Mouse (Mus musculus): Measurements from ENCODE around the gene Ptov1. TPM values are rescaled to one million over a fixed set of nuclear protein-coding genes. Genes with fewer than 3 reads are reported as not detected.
A peak's percentile ranks its signal among the peaks of the same experiment; 100 is the strongest.

The Ptov1 gene
- polyA plus RNA-seq, 1 experiment from 2014 or later = 525 TPM

DNA sequence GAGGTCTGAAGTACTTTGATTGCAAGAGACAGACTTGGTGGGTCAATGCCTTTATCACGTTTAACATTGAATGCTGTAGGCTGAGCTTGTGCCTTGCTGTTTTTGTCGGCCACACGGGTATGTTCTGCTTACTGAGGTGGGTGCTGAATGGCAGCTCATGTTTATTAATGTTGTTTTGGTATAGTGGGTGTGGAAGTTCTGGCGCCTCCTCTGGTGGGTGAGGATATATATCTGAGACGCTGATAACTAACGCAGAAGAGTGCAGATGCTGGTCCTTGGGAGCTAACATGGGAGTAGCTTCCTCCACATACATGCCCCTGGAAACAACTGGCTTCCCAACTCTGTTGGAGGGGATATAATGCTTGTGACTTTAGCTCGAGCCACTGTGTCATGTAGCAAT is 46.2 kb downstream of the Ptov1 start:
- DNase-seq (ENCODE audit: low spot score) = no peak
- Histone ChIP-seq H3K4me1 (peaks cover 46% of the 10 kb centered on the region), H3K36me3 (replicated peaks) (peaks cover 68% of the 10 kb centered on the region), H3K27ac (replicated peaks) (no peak overlapping the region), H3K27me3 (replicated peaks; ENCODE audit: low read depth, poor library complexity, severe bottlenecking) (no peaks in the 10 kb centered on the region), H3K9me3 (no peaks in the 10 kb centered on the region), H3K4me3 (no peak overlapping the region)
- WGBS = 47% methylated on average over 7 of the region's 7 CpGs

DNA sequence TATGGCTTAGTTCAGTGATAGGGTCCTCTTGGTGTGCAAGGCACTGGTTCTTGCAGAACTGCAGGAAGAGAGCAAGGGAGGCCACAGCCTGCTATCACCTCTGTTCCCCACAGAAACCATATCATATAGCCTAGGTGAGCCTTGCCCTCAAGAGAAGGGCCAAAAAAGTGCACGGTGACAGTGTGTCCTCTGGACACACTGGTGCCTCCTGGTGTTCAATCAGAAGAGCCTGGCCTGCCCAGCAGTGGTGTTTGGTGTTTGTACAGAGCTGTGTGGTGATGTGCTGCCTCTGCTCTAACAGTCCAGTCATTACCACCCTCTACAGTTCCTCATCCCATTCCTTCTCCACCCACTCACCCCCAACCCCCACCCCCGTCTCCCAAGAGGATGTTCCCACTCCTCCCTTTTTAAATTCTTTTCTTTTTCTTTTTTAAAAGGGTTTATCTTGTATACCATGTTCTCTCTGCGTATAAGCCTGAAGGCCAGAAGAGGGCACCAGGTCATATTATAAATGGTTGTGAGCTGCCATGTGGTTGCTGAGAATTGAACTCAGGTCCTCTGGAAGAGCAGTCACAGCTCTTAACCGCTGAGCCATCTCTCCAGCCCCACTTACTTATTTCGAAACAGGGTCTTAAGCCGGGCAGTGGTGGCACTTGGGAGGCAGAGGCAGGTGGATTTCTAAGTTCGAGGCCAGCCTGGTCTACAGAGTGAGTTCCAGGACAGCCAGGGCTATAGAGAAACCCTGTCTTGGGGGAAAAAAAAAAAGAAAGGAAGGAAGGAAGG is 47.7 kb downstream of the Ptov1 start:
- 84% methylated on average over 7 of the region's 7 CpGs for WGBS

GRCm38 (mm10) chr7:44820525-44820924 is 49.1 kb downstream of the Ptov1 start:
- 89% methylated on average over 3 of the region's 3 CpGs for WGBS
- no peak overlapping the region for H3K27ac ChIP-seq (replicated peaks)
- peaks cover 60% of the 10 kb centered on the region for H3K4me1 ChIP-seq
- H3K27me3 ChIP-seq (replicated peaks; ENCODE audit: low read depth, poor library complexity, severe bottlenecking) = no peaks in the 10 kb centered on the region
- no peak for DNase-seq (ENCODE audit: low spot score)
- H3K9me3 ChIP-seq = no peaks in the 10 kb centered on the region
- 0 out of 2 replicates have a peak overlapping the region, but pooled peaks have one; percentile 77 for H3K4me3 ChIP-seq
- peaks cover 43% of the 10 kb centered on the region for H3K36me3 ChIP-seq (replicated peaks)

More for the DNA sequence above, 47.7 kb downstream of the Ptov1 start:
- peaks cover 57% of the 10 kb centered on the region for H3K36me3 ChIP-seq (replicated peaks)
- no peaks in the 10 kb centered on the region for H3K9me3 ChIP-seq
- H3K4me1 ChIP-seq = peaks cover 60% of the 10 kb centered on the region
- 0 out of 2 replicates have a peak overlapping the region, but pooled peaks have one; percentile 5 for H3K4me3 ChIP-seq
- no peak for DNase-seq (ENCODE audit: low spot score)
- no peak overlapping the region for H3K27ac ChIP-seq (replicated peaks)
- no peaks in the 10 kb centered on the region for H3K27me3 ChIP-seq (replicated peaks; ENCODE audit: low read depth, poor library complexity, severe bottlenecking)

GRCm38 (mm10) chr7:44819863-44820262 is 49.7 kb downstream of the Ptov1 start:
- Histone ChIP-seq H3K36me3 (replicated peaks) (peaks cover 39% of the 10 kb centered on the region), H3K27ac (replicated peaks) (no peak overlapping the region), H3K4me3 (peak overlapping the region; percentile 77; the same call in 1 of the 2 replicates), H3K9me3 (no peaks in the 10 kb centered on the region), H3K27me3 (replicated peaks; ENCODE audit: low read depth, poor library complexity, severe bottlenecking) (no peaks in the 10 kb centered on the region), H3K4me1 (peaks cover 66% of the 10 kb centered on the region)
- no peak for DNase-seq (ENCODE audit: low spot score)
- 71% methylated on average over 5 of the region's 5 CpGs for WGBS

GRCm38 (mm10) chr7:44819391-44819790 is 50.2 kb downstream of the Ptov1 start:
- H3K9me3 ChIP-seq = no peaks in the 10 kb centered on the region
- DNase-seq (ENCODE audit: low spot score) = no peak
- H3K27me3 ChIP-seq (replicated peaks; ENCODE audit: low read depth, poor library complexity, severe bottlenecking) = no peaks in the 10 kb centered on the region
- WGBS = 94% methylated on average over 2 of the region's 2 CpGs
- peaks cover 66% of the 10 kb centered on the region for H3K4me1 ChIP-seq
- no peak overlapping the region for H3K27ac ChIP-seq (replicated peaks)
- H3K36me3 ChIP-seq (replicated peaks) = peaks cover 43% of the 10 kb centered on the region
- H3K4me3 ChIP-seq = peak overlapping the region; percentile 77

DNA sequence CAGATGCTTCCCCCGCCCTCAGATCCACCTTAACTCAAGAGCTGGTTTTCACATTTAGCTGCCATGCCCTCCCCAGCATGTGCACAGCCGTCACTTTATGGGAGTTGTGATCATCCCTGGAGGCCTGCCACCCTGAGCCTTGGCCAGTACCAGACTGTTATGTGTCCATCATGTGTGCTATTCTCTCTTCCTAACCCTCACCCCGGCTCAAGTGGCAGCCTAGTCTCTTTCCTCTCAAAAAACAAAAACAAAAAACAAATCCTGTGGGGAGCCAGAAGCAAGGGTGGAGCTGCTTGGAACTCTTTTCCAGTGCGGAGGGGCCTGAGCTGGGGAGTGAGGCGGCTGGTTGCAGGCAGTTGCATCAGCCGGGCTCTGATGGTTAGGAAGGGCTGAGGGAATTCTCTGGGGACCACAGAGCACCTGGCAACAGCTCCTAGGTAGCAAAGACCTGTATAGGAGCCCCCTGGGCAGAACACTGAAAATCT is 50.8 kb downstream of the Ptov1 start:
- Histone ChIP-seq H3K36me3 (replicated peaks) (peaks cover 49% of the 10 kb centered on the region), H3K4me3 (peak overlapping the region; percentile 77), H3K9me3 (no peaks in the 10 kb centered on the region), H3K27me3 (replicated peaks; ENCODE audit: low read depth, poor library complexity, severe bottlenecking) (no peaks in the 10 kb centered on the region), H3K4me1 (peaks cover 64% of the 10 kb centered on the region), H3K27ac (replicated peaks) (peak overlapping the region; percentile 27; the same call in 1 of the 2 replicates)
- DNase-seq (ENCODE audit: low spot score) = no peak
- 51% methylated on average over 6 of the region's 6 CpGs for WGBS

- Histone ChIP-seq H3K4me1 (peaks cover 57% of the 10 kb centered on the region), H3K9me3 (no peaks in the 10 kb centered on the region), H3K4me3 (peak overlapping the region; percentile 77), H3K36me3 (replicated peaks) (peaks cover 55% of the 10 kb centered on the region), H3K27ac (replicated peaks) (peak overlapping the region; percentile 10; the same call in 1 of the 2 replicates), H3K27me3 (replicated peaks; ENCODE audit: low read depth, poor library complexity, severe bottlenecking) (no peaks in the 10 kb centered on the region)
- no peak for DNase-seq (ENCODE audit: low spot score)
- 53% methylated on average over 2 of the region's 2 CpGs for WGBS
These were observed 51.4 kb downstream of the Ptov1 start for GRCm38 (mm10) chr7:44818164-44818563.

- no peaks in the 10 kb centered on the region for H3K9me3 ChIP-seq
- no peak for DNase-seq (ENCODE audit: low spot score)
- peaks cover 53% of the 10 kb centered on the region for H3K4me1 ChIP-seq
- H3K27me3 ChIP-seq (replicated peaks; ENCODE audit: low read depth, poor library complexity, severe bottlenecking) = no peaks in the 10 kb centered on the region
- 37% methylated on average over 3 of the region's 3 CpGs for WGBS
- peaks cover 60% of the 10 kb centered on the region for H3K36me3 ChIP-seq (replicated peaks)
- H3K27ac ChIP-seq (replicated peaks) = peak overlapping the region; percentile 99
- H3K4me3 ChIP-seq = peak overlapping the region; percentile 77
These were observed 52.1 kb downstream of the Ptov1 start for GRCm38 (mm10) chr7:44817441-44817840.

DNA sequence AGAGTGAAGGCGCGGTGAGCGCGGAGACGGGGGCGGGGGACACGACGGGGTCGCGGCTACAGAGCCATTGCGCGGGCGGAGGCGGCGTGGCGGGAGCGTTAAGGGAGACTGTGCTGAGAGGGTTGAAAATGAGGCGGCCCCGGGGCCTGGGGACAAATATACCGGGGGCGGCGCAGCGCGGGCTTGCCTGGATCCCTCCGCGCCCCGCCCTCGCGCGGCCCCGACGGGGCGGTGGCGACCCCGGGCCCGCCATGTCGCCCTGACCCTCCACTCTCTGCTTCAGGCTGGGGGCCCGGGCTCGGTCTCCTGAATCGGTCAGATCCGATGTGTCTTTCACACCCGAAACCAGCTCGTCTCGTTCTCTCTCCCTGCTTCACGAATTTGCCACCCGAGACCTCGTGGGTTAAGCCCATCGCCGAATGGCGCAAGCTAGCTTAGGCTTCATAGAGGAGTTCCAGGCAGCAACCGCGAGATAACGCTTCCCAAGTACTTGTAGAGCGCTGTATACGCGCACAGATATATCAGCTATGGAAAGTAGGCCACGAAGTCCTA is 53.0 kb downstream of the Ptov1 start, which contains the start of gene Atf5:
TSS of gene Atf5 (minus strand) at position 189 of the 552 bp plus-strand sequence.
- Histone ChIP-seq H3K36me3 (replicated peaks) (peaks cover 63% of the 10 kb centered on the region), H3K4me3 (peak within 1 kb of the TSS; percentile 77), H3K9me3 (no peaks in the 10 kb centered on the region), H3K4me1 (peaks cover 49% of the 10 kb centered on the region), H3K27ac (replicated peaks) (peak within 1 kb of the TSS; percentile 99), H3K27me3 (replicated peaks; ENCODE audit: low read depth, poor library complexity, severe bottlenecking) (no peaks in the 10 kb centered on the region)
- no peak for DNase-seq (ENCODE audit: low spot score)
- WGBS = under 1% methylated on average over 56 of the region's 57 CpGs

- Histone ChIP-seq H3K9me3 (no peaks in the 10 kb centered on the region), H3K27me3 (replicated peaks; ENCODE audit: low read depth, poor library complexity, severe bottlenecking) (no peaks in the 10 kb centered on the region), H3K27ac (replicated peaks) (peak within 1 kb of the TSS; percentile 99), H3K36me3 (replicated peaks) (peaks cover 67% of the 10 kb centered on the region), H3K4me3 (peak within 1 kb of the TSS; percentile 77), H3K4me1 (peaks cover 48% of the 10 kb centered on the region)
- WGBS = under 1% methylated on average over 62 of the region's 62 CpGs
- DNase-seq (ENCODE audit: low spot score) = peak; percentile 100
These were observed 53.7 kb downstream of the Ptov1 start, which contains the start of the genes Nup62 and Il4i1 for GRCm38 (mm10) chr7:44815721-44816469. TSS of gene Nup62 (plus strand) at chr7:44816088. TSS of gene Il4i1 (plus strand) at chr7:44816387.

GRCm38 (mm10) chr7:44814952-44815553 is 54.5 kb downstream of the Ptov1 start:
- H3K4me1 ChIP-seq = peaks cover 42% of the 10 kb centered on the region
- H3K27ac ChIP-seq (replicated peaks) = peak overlapping the region; percentile 99
- no peaks in the 10 kb centered on the region for H3K9me3 ChIP-seq
- H3K36me3 ChIP-seq (replicated peaks) = peaks cover 64% of the 10 kb centered on the region
- no peaks in the 10 kb centered on the region for H3K27me3 ChIP-seq (replicated peaks; ENCODE audit: low read depth, poor library complexity, severe bottlenecking)
- no peak for DNase-seq (ENCODE audit: low spot score)
- H3K4me3 ChIP-seq = peak overlapping the region; percentile 77
- WGBS = 28% methylated on average over 14 of the region's 14 CpGs

- Histone ChIP-seq H3K27me3 (replicated peaks; ENCODE audit: low read depth, poor library complexity, severe bottlenecking) (no peaks in the 10 kb centered on the region), H3K4me3 (peak overlapping the region; percentile 77; the same call in 1 of the 2 replicates), H3K9me3 (no peaks in the 10 kb centered on the region), H3K4me1 (peaks cover 35% of the 10 kb centered on the region), H3K27ac (replicated peaks) (0 out of 2 replicates have a peak overlapping the region, but pooled peaks have one; percentile 99), H3K36me3 (replicated peaks) (peaks cover 57% of the 10 kb centered on the region)
- 92% methylated on average over 4 of the region's 4 CpGs for WGBS
- DNase-seq (ENCODE audit: low spot score) = no peak
These were observed 55.2 kb downstream of the Ptov1 start for GRCm38 (mm10) chr7:44814423-44814822.
